Mouse (Mus musculus): ENCODE measurements around the gene Rnf187.

DNA sequence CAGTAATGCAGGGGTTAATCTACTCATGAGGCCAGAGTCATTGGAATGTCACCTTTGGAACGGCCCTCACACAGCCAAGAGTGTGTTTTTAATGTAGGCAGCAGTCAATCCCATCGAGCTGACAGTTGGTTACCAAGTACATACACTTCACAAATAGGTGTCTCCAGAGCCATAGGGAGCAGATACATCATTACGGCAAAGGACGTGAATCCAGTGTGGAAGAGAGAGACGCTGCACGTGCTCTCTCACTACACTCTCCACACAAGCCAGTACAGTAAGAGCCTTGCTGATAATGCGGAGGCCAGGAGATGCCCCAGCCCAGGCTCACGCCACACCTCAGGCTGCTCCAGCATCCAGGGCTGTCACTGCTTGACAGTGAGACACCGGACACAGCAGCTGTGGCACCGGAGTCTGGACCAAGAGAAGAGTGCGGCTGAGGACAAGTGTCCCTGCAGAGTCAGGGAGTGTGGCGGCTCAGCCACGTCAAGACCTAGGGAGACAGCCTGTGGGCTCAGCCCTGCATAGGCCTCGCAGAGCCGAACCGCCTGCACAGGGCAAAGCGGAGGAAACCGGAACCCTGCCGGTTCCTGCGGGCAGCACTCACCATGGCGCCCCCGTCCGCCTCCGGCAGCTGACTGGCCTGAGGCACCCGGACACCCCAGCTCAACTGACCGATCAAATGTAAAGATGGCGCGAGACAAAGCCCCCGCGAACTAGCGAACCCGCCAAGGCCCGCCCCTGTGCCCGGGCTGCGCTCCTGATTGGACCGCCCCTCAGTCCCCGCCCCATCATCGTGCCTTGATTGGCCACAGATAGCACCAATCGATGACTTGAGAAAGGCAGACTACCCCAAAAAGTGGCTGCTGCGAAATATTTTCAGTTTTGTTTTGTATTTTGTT lies 35.0 kb downstream of the Rnf187 start, which contains the start of gene Zfp39:
- TF ChIP-seq POLR2A (IDR thresholded peaks at IDR 0.05; ENCODE audit: borderline replicate concordance, control insufficient read depth, low read depth, low read length), result peak; percentile 75; the same call in 1 of the 2 replicates
- no peak for TF ChIP-seq CTCF (IDR thresholded peaks at IDR 0.05; ENCODE audit: control insufficient read depth, insufficient read depth, low read length)

All from bone marrow, adult 2 months (tissue).